Mouse (Mus musculus): Measurements from ENCODE around the gene Tmem97. TPM values are rescaled to one million over a fixed set of nuclear protein-coding genes. Genes with fewer than 3 reads are reported as not detected.
"Not testable (repeated sequence)": the region's sequence is repeated elsewhere in the genome, so short reads cannot be mapped to it uniquely, and the experiment has no call there.

The Tmem97 gene
- polyA plus RNA-seq (2015; fragmentation: Nextera tagmentation; extraction: Ambion mirVana), result 45.9 and 49.0 TPM in 2 replicates

DNA sequence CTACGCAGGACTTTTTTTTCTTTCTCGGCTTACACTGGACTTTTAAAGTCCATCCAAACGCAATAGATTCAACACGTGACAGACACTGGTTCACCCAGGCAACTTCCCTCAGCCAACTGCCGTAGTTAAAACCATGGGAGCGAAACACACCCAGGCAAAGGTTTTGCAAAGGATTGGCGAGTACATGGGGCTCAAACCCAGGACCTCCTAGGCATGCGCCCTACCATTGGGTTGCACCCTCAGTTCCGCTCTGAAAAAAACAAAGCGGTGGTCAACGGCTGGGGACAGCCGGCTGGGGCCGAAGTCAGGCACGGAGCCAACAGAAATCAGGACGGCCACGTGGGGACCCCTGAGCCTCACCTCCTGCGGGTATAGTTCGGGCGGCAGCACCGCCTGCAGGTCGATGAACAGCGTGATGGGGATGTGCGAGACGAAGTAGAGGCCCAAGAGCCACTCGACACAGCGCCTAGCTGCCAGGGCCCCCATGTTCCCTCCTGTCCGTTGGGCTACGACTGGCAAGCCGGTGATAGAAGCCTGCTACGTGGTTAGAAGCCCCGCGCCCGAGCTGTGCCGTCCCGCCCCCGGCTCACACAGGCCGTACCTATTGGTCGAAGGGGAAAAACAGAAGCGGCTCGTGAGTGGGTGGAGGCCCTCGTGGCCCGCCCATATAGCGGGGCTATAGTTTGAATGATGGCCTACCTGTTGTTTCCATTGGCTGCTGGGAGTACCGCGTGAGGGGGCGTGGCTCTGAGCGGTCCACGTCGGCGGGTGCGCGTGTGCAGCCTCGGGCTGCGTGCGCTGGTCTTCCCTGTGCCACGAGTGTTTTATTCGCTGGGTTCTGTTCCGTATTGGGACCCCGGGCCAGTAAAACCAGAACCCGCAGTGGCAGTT, at the start of gene Tmem97:
TSS of gene Tmem97 (minus strand) at position 610 of the 891 bp plus-strand sequence.
- Histone ChIP-seq H3K36me3 (ENCODE audit: poor library complexity, severe bottlenecking) (0 out of 2 replicates have a peak, but pooled peaks cover 5% of the 10 kb centered on the region), H3K27me3 (no peaks in the 10 kb centered on the region), H3K27ac (peak within 1 kb of the TSS; percentile 81), H3K4me3 (peak within 1 kb of the TSS; percentile 62), H3K9ac (peak within 1 kb of the TSS; percentile 77), H3K4me1 (peaks cover 27% of the 10 kb centered on the region), H3K9me3 (replicated peaks) (no peaks in the 10 kb centered on the region), H3K4me2 (peak within 1 kb of the TSS; percentile 80)
- peak; percentile 100 for ATAC-seq
- WGBS, result under 1% methylated on average over 60 of the region's 60 CpGs

- Histone ChIP-seq H3K4me3 (no peak overlapping the region), H3K9me3 (replicated peaks) (no peaks in the 10 kb centered on the region), H3K4me1 (peaks cover 9% of the 10 kb centered on the region; the same call in 1 of the 2 replicates), H3K4me2 (no peak overlapping the region), H3K27ac (no peak overlapping the region), H3K27me3 (no peaks in the 10 kb centered on the region), H3K9ac (no peak overlapping the region), H3K36me3 (ENCODE audit: poor library complexity, severe bottlenecking) (peaks cover 15% of the 10 kb centered on the region)
- no peak for ATAC-seq
- WGBS, result 88% methylated on average over 4 of the region's 4 CpGs
Observed at GRCm38 (mm10) chr11:78600051-78600450, 49.5 kb upstream of the Tmem97 start.

DNA sequence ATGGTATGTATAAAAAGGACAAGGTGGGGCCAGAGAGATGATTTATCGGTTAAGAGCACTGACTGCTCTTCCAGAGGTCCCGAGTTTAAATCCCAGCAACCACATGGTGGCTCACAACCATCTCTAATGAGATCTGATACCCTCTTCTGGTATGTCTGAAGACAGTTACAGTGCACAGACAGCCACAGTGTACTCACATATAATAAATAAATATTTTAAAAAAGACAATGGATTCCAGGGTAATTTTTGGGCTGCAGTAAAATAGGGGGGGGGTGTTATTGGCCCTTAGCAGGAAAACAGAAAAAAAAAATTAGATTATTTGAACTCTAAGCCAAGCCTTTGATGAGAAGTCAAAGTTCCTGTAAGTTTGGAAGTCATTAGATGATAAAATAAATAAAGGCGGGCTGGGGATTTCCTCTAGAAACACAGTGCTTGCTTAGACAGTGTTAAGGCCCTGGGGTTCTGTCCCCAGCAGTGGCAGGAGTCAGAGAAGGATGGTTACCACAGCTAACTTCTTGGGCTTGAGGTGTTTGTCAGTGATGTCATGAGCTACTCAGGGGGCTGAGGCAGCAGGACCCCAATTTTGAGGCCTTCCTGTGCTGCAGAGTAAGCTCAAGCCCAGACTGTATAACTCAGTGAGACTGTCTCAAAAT, 48.3 kb upstream of the Tmem97 start:
- WGBS, result 89% methylated on average over 3 of the region's 3 CpGs
- H3K36me3 ChIP-seq (ENCODE audit: poor library complexity, severe bottlenecking), result peaks cover 15% of the 10 kb centered on the region

GRCm38 (mm10) chr11:78596750-78597149, 46.2 kb upstream of the Tmem97 start:
- no peak for ATAC-seq
- Histone ChIP-seq H3K4me2 (no peak overlapping the region), H3K27ac (no peak overlapping the region)

More for the DNA sequence above, 48.3 kb upstream of the Tmem97 start:
- Histone ChIP-seq H3K4me2 (no peak overlapping the region), H3K4me3 (no peak overlapping the region), H3K9ac (no peak overlapping the region), H3K27me3 (no peaks in the 10 kb centered on the region), H3K4me1 (peaks cover 9% of the 10 kb centered on the region; the same call in 1 of the 2 replicates), H3K9me3 (replicated peaks) (no peaks in the 10 kb centered on the region), H3K27ac (no peak overlapping the region)
- ATAC-seq, result no peak

GRCm38 (mm10) chr11:78595773-78596172, 45.2 kb upstream of the Tmem97 start:
- no peak overlapping the region for H3K27ac ChIP-seq
- no peak overlapping the region for H3K4me3 ChIP-seq
- ATAC-seq, result no peak
- no peaks in the 10 kb centered on the region for H3K27me3 ChIP-seq
- 91% methylated on average over 2 of the region's 2 CpGs for WGBS
- H3K4me2 ChIP-seq, result no peak overlapping the region
- peaks cover 11% of the 10 kb centered on the region; the same call in 1 of the 2 replicates for H3K36me3 ChIP-seq (ENCODE audit: poor library complexity, severe bottlenecking)
- H3K9ac ChIP-seq, result no peak overlapping the region
- H3K4me1 ChIP-seq, result peaks cover 9% of the 10 kb centered on the region; the same call in 1 of the 2 replicates
- H3K9me3 ChIP-seq (replicated peaks), result no peaks in the 10 kb centered on the region

More at GRCm38 (mm10) chr11:78596750-78597149, 46.2 kb upstream of the Tmem97 start:
- Histone ChIP-seq H3K36me3 (ENCODE audit: poor library complexity, severe bottlenecking) (peaks cover 11% of the 10 kb centered on the region; the same call in 1 of the 2 replicates), H3K4me1 (peaks cover 9% of the 10 kb centered on the region; the same call in 1 of the 2 replicates), H3K9me3 (replicated peaks) (no peaks in the 10 kb centered on the region), H3K27me3 (no peaks in the 10 kb centered on the region), H3K4me3 (no peak overlapping the region), H3K9ac (no peak overlapping the region)

GRCm38 (mm10) chr11:78594271-78594964, 43.8 kb upstream of the Tmem97 start:
- no peak for ATAC-seq
- 87% methylated on average over 6 of the region's 6 CpGs for WGBS
- Histone ChIP-seq H3K27ac (no peak overlapping the region), H3K36me3 (ENCODE audit: poor library complexity, severe bottlenecking) (peaks cover 8% of the 10 kb centered on the region; the same call in 1 of the 2 replicates), H3K4me1 (peaks cover 9% of the 10 kb centered on the region; the same call in 1 of the 2 replicates), H3K27me3 (no peaks in the 10 kb centered on the region), H3K4me3 (no peak overlapping the region), H3K9me3 (replicated peaks) (no peaks in the 10 kb centered on the region), H3K4me2 (no peak overlapping the region), H3K9ac (no peak overlapping the region)

- 96% methylated on average over 1 of the region's 1 CpGs for WGBS
- H3K36me3 ChIP-seq (ENCODE audit: poor library complexity, severe bottlenecking), result peaks cover 32% of the 10 kb centered on the region
- not testable (repeated sequence) for H3K4me1 ChIP-seq; H3K4me2 ChIP-seq; H3K4me3 ChIP-seq; ATAC-seq; H3K27ac ChIP-seq; H3K27me3 ChIP-seq; H3K9me3 ChIP-seq (replicated peaks); H3K9ac ChIP-seq
Observed at GRCm38 (mm10) chr11:78587677-78588076, 37.1 kb upstream of the Tmem97 start.

DNA sequence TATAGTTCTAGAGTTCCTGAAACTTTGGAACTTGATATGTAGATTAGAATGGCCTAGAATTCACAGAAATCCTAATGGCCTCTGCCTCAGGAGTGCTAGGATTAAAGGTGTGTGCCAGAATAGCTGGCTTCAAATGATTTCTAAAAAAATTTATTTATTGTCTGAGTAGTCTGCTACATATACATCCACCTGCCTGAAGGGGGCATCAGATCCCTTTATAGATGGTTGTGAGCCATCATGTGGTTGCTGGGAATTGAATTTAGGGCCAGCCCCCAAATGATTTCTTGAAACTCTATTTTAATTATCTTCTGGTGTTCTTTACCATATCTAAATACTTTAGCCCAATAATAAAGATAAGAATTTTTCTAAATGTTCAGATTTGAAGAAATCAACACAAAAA, 35.5 kb upstream of the Tmem97 start:
- ATAC-seq, result no peak
- H3K4me3 ChIP-seq, result no peak overlapping the region
- H3K27ac ChIP-seq, result no peak overlapping the region
- no peak overlapping the region for H3K4me2 ChIP-seq
- H3K9ac ChIP-seq, result no peak overlapping the region
- H3K4me1 ChIP-seq, result no peaks in the 10 kb centered on the region
- no peaks in the 10 kb centered on the region for H3K27me3 ChIP-seq
- H3K36me3 ChIP-seq (ENCODE audit: poor library complexity, severe bottlenecking), result peaks cover 37% of the 10 kb centered on the region
- no peaks in the 10 kb centered on the region for H3K9me3 ChIP-seq (replicated peaks)

DNA sequence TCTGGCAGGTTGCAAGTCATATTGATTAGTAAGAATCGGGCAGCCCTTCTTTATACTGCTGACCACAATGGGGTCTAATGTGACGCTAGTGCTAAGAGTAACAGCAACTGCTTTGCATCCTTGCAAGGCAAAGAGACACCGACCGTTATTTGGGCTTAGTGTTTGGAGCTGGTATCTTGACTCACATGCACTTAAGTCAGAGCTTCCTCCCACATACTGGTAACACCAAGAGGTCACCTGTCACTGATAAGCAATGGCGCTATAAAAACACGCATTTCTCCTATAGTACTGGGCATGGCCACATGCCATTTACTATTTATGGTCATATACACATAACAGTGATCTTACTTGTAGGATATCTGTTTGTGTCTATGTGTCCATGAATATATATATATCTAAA, 32.3 kb upstream of the Tmem97 start:
- ATAC-seq, result no peak
- H3K27ac ChIP-seq, result no peak overlapping the region
- H3K9me3 ChIP-seq (replicated peaks), result no peaks in the 10 kb centered on the region
- H3K4me3 ChIP-seq, result no peak overlapping the region
- H3K9ac ChIP-seq, result no peak overlapping the region
- WGBS, result 96% methylated on average over 6 of the region's 6 CpGs
- H3K36me3 ChIP-seq (ENCODE audit: poor library complexity, severe bottlenecking), result peaks cover 58% of the 10 kb centered on the region
- no peaks in the 10 kb centered on the region for H3K4me1 ChIP-seq
- H3K27me3 ChIP-seq, result no peaks in the 10 kb centered on the region
- no peak overlapping the region for H3K4me2 ChIP-seq

DNA sequence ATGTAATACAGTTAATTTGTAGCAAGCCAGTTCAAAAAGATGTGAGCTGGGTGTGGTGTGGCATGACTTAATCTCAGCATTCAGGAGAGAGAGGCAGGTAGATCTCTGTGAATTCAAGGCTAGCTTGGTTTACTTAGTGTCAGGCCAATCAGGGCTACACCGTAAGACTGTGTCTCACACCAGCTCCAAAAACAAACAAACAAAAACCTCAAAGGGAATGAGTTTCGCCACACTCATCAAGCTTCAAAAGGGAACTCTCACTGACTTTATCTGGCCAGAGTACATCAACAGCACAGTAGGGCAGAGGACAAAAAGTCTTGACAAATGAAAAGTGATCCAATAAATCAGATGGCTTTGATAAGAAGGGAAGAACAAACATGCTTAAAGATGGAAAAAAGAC, 24.4 kb upstream of the Tmem97 start:
- Histone ChIP-seq H3K27ac (no peak overlapping the region), H3K9me3 (replicated peaks) (no peaks in the 10 kb centered on the region), H3K27me3 (no peaks in the 10 kb centered on the region), H3K4me1 (no peaks in the 10 kb centered on the region), H3K9ac (no peak overlapping the region), H3K4me3 (no peak overlapping the region), H3K4me2 (no peak overlapping the region), H3K36me3 (ENCODE audit: poor library complexity, severe bottlenecking) (peaks cover 76% of the 10 kb centered on the region)
- 89% methylated on average over 2 of the region's 2 CpGs for WGBS
- no peak for ATAC-seq

DNA sequence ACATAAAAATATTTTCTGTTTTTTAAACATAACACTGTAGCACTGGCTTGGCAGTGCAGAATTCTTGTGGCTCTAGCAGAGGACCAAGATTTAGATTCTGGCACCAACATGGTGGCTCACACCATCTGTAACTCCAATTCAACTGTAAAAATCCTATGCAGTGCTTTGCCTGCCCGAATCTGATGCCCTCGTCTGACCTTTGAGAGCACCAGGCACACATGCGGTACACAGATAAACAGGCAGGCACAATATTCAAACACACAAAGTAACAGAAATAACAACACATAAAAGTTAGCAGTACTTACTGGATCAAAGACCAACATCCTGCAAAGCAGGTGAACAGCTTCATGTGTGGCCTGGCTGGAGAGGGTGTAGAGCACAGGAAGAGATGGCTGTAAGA, 24.0 kb upstream of the Tmem97 start:
- no peak overlapping the region for H3K4me3 ChIP-seq
- H3K4me1 ChIP-seq, result no peaks in the 10 kb centered on the region
- H3K4me2 ChIP-seq, result no peak overlapping the region
- ATAC-seq, result no peak
- no peak overlapping the region for H3K27ac ChIP-seq
- WGBS, result 97% methylated on average over 3 of the region's 3 CpGs
- H3K9ac ChIP-seq, result no peak overlapping the region
- no peaks in the 10 kb centered on the region for H3K27me3 ChIP-seq
- peaks cover 77% of the 10 kb centered on the region for H3K36me3 ChIP-seq (ENCODE audit: poor library complexity, severe bottlenecking)
- H3K9me3 ChIP-seq (replicated peaks), result no peaks in the 10 kb centered on the region

DNA sequence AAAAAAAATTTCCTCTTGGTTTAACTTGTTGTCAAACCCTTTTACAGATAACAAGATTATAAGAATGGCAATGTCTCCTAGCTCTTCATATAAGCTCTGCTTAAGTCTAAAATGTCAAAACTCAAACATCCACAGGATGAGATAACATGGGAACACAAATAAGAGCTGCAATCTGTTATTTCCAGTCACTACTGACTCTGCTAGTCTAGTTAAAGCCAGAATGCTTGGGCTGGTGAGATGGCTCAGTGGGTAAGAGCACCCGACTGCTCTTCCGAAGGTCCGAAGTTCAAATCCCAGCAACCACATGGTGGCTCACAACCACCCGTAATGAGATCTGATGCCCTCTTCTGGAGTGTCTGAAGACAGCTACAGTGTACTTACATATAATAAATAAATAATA, 23.5 kb upstream of the Tmem97 start:
- not testable (repeated sequence) for H3K4me3 ChIP-seq; H3K9ac ChIP-seq; H3K9me3 ChIP-seq (replicated peaks); H3K4me1 ChIP-seq; H3K27me3 ChIP-seq; ATAC-seq; H3K4me2 ChIP-seq; H3K27ac ChIP-seq
- WGBS, result 97% methylated on average over 3 of the region's 4 CpGs
- H3K36me3 ChIP-seq (ENCODE audit: poor library complexity, severe bottlenecking), result peaks cover 79% of the 10 kb centered on the region

Data from forebrain, embryonic 13.5 days (tissue).